Mouse (Mus musculus): ENCODE measurements at regions not wholly inside any gene's neighbourhood (a gene's known extent, or its start where the extent isn't known, plus 50 kb on each side); places are given as distances from the start of the nearest gene placed in this dataset.
A peak's percentile ranks its signal among the peaks of the same experiment; 100 is the strongest.

DNA sequence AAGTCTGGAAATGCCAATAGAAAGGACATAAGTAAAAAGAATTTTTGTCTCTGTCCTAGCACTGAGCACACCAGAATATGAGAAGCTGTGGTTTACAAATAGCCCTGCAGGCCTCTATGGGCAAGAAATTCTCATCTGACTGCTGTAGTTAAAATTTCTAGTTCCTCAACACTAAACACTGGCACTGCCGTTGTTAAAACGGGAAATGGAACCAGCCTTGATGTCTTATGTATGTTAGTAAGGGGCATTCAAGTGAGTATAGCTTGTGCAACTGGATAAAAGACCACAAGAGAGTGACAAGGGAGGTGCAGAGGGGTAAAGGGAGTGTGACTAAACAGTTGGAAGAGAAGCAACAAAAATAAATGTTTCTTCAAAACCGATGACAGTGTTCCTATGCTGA, 65.7 kb upstream of the Tfec start:
- TF ChIP-seq CTCF (IDR thresholded peaks at IDR 0.05; ENCODE audit: control insufficient read depth, insufficient read depth, low read length) = no peak
- no peak for TF ChIP-seq POLR2A (IDR thresholded peaks at IDR 0.05; ENCODE audit: borderline replicate concordance, control insufficient read depth, low read depth, low read length)
- H3K27ac ChIP-seq (ENCODE audit: control insufficient read depth, insufficient read depth, low read depth, low read length, poor library complexity) = peak overlapping the region; percentile 83; the same call in 1 of the 2 replicates
- peaks cover 1% of the 10 kb centered on the region; the same call in 1 of the 2 replicates for H3K4me1 ChIP-seq (ENCODE audit: control insufficient read depth, insufficient read depth, low read length)
- 3% methylated on average over 3 of the region's 3 CpGs for WGBS
- no peak overlapping the region for H3K4me3 ChIP-seq (replicated peaks; ENCODE audit: control insufficient read depth, low read depth, low read length)

DNA sequence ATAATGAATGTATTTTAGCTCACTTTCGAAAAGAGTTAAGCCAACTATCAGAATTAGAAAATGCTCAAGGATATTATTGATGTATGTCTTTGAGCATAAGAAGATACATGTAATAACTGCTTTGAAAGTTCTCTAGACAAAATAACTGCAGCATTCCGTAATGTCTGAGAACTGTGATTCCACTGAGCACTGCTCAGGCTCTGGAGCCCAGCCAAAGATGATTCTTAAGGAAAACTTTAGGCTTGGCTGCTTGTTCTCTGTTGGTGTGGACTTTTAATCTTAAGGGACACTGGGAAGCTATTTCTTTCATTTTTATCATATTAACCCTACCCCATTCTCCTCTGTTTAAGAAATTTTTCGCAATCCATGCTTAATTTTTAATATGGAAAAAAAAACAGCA, 59.9 kb upstream of the Tfec start:
- TF ChIP-seq CTCF (IDR thresholded peaks at IDR 0.05; ENCODE audit: control insufficient read depth, insufficient read depth, low read length) (no peak), POLR2A (IDR thresholded peaks at IDR 0.05; ENCODE audit: borderline replicate concordance, control insufficient read depth, low read depth, low read length) (no peak)
- 83% methylated on average over 3 of the region's 3 CpGs for WGBS
- Histone ChIP-seq H3K4me1 (ENCODE audit: control insufficient read depth, insufficient read depth, low read length) (no peaks in the 10 kb centered on the region; the same call in 1 of the 2 replicates), H3K27ac (ENCODE audit: control insufficient read depth, insufficient read depth, low read depth, low read length, poor library complexity) (no peak overlapping the region), H3K4me3 (replicated peaks; ENCODE audit: control insufficient read depth, low read depth, low read length) (no peak overlapping the region)

DNA sequence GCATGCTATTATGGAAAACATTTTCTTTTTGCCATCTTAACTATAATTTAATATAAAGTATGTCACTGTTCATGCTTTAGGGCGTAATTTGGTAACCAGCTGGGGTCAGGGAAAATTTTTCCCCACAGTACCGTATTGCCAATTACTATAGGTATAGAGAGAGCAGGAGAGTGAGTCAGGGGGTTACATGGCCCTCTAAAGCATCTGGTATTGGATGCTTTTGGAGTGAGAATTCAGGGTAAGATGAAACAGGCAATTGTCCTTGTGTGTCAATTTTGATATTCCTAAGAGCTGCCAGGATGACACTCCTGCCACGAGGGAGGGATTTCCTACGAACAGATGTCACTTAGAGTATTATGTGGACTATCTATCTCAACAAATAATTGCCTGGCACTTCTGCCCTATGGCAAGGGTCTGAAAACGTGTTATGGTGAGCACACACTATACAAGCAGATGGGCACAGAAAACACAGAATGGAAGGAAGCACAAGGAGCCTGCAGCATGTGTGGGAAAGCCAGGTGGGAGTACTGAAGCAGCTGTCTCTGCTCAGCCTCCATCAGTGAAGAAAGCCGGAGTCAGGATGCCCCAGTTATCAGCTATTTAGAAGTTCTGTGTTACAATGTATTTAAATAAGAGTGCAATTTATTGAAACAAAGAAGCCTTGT, 58.7 kb upstream of the Tfec start:
- WGBS = 79% methylated on average over 6 of the region's 6 CpGs
- H3K4me3 ChIP-seq (replicated peaks; ENCODE audit: control insufficient read depth, low read depth, low read length) = no peak overlapping the region
- no peaks in the 10 kb centered on the region; the same call in 1 of the 2 replicates for H3K4me1 ChIP-seq (ENCODE audit: control insufficient read depth, insufficient read depth, low read length)
- TF ChIP-seq CTCF (IDR thresholded peaks at IDR 0.05; ENCODE audit: control insufficient read depth, insufficient read depth, low read length) (no peak), POLR2A (IDR thresholded peaks at IDR 0.05; ENCODE audit: borderline replicate concordance, control insufficient read depth, low read depth, low read length) (no peak)
- H3K27ac ChIP-seq (ENCODE audit: control insufficient read depth, insufficient read depth, low read depth, low read length, poor library complexity) = no peak overlapping the region
